Mouse (Mus musculus): Measurements from ENCODE around the gene Olfr455. TPM values are rescaled to one million over a fixed set of nuclear protein-coding genes. Genes with fewer than 3 reads are reported as not detected.

Olfr455 gene
- polyA plus RNA-seq (2017; shearing (Covaris generic)): not detected

GRCm38 (mm10) chr6:42547461-42547860, at the start of gene Olfr455:
TSS of gene Olfr455 (minus strand) at chr6:42547587.

GRCm38 (mm10) chr6:42487114-42487513, 60.3 kb downstream of the Olfr455 start, which contains the start of gene Olfr456:
TSS of gene Olfr456 (minus strand) at chr6:42487214.

Other genes starting within 250 kb of the Olfr455 start
- not detected for gene Fam131b, start 222.9 kb downstream of the Olfr455 start, polyA plus RNA-seq (2017; shearing (Covaris generic))
- 113 TPM for gene Zyx, start 198.0 kb downstream of the Olfr455 start, polyA plus RNA-seq (2017; shearing (Covaris generic))
- gene Epha1, start 174.3 kb downstream of the Olfr455 start, polyA plus RNA-seq (2017; shearing (Covaris generic)): 0.19 TPM
- gene Tas2r143, start 147.3 kb downstream of the Olfr455 start, polyA plus RNA-seq (2017; shearing (Covaris generic)): not detected
- not detected for gene Tas2r135, start 142.2 kb downstream of the Olfr455 start, polyA plus RNA-seq (2017; shearing (Covaris generic))
- not detected for gene Tas2r126, start 113.1 kb downstream of the Olfr455 start, polyA plus RNA-seq (2017; shearing (Covaris generic))
- gene Olfr458, start 82.4 kb downstream of the Olfr455 start, polyA plus RNA-seq (2017; shearing (Covaris generic)): not detected
- 0.42 TPM for gene Olfr457, start 71.3 kb downstream of the Olfr455 start, polyA plus RNA-seq (2017; shearing (Covaris generic))
- gene Olfr456, start 60.4 kb downstream of the Olfr455 start, polyA plus RNA-seq (2017; shearing (Covaris generic)): not detected
- gene Tcaf3, start 50.1 kb upstream of the Olfr455 start, polyA plus RNA-seq (2017; shearing (Covaris generic)): not detected
- gene Tcaf2, start 97.7 kb upstream of the Olfr455 start, polyA plus RNA-seq (2017; shearing (Covaris generic)): not detected
- not detected for gene Tcaf1, start 162.5 kb upstream of the Olfr455 start, polyA plus RNA-seq (2017; shearing (Covaris generic))
- gene Olfr453, start 191.8 kb upstream of the Olfr455 start, polyA plus RNA-seq (2017; shearing (Covaris generic)): not detected
- gene Olfr38, start 208.8 kb upstream of the Olfr455 start, polyA plus RNA-seq (2017; shearing (Covaris generic)): not detected
- not detected for gene Olfr452, start 237.5 kb upstream of the Olfr455 start, polyA plus RNA-seq (2017; shearing (Covaris generic))

Data from naive thymus-derived CD4-positive, alpha-beta T cell, adult 5 months (primary cell).